Mouse (Mus musculus): ENCODE data around the gene Ctse.

DNA sequence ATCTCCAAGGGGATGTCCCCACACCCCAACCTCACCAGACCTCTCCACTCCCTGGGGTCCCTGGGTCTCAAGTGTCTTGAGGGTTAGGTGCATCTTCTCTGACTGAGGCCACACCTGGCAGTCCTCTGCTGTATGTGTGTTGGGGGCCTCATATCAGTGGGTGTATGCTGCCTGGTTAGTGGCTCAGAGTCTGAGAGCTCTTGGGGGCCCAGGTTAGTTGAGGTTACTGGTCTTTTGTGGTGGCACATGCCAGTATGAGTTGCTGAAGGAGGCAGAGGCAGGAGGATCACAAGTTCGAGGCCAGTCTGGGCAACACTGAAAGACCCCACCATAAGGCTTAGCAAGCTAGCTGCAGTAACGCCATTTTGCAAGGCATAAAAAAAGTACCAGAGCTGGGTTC lies 4.1 kb downstream of the Ctse start:
- TF ChIP-seq CTCF (IDR thresholded peaks at IDR 0.05; ENCODE audit: borderline replicate concordance, insufficient read depth, low read depth, low read length): no peak
- TF ChIP-seq POLR2A (IDR thresholded peaks at IDR 0.05; ENCODE audit: borderline replicate concordance, insufficient read depth, low read length): no peak
